Mouse (Mus musculus): ENCODE data around the gene Gtse1. TPM values are rescaled to one million over a fixed set of nuclear protein-coding genes. Genes with fewer than 3 reads are reported as not detected.

The Gtse1 gene
- polyA plus RNA-seq (2015; fragmentation: Nextera tagmentation; extraction: Ambion mirVana), result 8.4 and 9.8 TPM in 2 replicates

DNA sequence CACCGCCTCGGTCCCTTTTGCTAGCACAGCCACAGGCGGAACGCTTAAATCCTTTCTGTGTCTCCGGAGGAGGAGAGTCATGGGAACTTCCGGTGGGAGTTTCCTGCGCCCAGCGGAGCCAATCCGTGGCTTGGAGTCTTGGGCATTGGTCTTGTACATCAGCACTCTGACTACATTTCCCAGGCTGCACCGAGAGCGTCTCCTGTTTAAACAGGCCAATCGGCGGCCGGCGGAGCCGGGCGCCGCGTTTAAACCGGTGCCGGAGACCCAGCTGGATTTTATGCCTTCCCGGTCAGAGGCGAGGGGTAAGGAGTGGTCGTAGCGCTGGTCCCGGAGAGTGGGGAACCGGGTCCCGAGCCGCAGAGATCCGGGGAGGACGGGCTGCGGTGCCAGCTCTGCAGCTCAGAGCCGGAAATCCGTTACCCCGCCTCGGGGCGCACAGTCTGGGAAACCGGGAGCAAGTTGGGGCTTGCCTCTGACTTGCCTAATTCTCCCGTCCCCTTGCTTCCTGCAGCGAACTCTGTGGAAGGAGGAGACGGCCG is at the start of gene Gtse1:
TSS of gene Gtse1 (plus strand) at position 256 of the 542 bp plus-strand sequence.

DNA sequence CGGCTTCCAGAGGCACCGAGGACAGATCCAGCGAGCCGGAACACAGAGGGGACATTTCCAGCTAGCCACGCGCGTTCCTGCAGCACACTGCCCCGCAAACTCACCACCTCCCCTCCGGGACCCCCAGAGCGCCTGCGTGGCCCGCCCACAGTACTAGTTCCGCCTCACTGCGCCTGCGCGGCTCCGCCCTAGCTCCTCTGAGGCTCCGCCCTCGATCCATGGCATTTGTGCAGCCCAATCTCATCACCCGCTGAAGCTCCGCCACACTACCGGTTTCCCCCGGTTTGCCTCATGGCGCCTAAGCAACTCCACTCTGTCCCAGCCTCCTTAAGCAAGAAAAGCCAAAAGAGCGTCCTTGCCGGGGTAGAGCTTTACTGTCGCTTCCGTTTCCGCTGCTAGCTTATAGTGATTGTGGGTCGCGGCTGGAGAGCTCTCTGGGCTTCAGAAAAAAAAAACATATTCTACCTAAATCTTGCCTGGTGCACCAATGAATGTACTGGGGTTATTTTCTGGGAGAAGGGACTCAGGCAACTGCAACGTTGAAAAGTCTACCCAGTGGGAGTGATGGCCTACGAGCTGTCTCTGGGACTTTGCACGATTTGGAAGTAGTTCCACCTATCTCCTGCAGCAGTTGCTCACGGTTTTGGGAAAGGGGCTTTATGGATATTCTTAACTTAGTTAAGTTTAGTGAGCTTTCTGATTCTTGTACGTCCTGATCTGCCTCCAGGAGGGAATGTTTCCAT is 47.8 kb upstream of the Gtse1 start, which contains the start of gene Cdpf1:
TSS of gene Cdpf1 (minus strand) at position 163 of the 743 bp plus-strand sequence.

DNA sequence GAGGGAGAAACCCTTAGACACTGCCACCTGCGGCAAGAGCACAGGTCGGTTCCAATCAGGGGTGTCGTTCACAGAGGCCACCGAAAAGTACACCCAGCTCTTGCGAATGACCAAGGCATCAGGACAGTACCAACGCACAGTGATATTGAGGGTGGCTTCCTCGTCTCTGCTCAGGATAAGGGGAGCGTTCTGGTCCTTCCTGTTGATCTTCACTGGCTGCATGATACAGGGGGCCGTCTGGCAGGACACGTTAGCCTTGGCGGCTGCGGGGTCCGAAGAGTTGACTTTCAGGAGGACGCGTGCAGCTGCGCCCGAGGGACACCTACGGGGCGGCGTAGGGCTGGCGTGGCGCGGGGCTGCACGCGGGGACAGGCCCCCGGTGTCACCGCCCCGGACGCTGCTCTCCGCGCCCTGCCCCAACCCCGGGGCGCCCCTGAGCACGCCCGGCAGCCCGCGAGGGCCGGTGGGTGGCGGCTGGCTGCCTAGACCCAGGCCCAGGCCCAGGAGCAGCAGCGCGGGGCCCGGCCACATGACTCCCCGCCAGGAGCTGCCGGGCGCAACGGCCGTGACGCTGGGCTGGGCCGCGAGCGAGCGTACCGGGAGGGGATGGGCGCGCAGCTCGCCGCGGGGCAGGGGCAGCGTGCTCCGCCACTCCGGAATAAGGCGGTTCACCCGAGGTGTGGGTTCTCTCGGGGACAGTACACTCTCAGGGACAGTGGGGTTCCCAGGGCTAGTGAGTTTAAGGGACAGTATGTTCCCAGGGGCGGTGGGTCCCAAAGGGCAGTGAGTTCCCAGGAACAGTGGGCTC is 38.1 kb upstream of the Gtse1 start, which contains the start of gene Pkdrej:
TSS of gene Pkdrej (minus strand) at position 532 of the 808 bp plus-strand sequence.

DNA sequence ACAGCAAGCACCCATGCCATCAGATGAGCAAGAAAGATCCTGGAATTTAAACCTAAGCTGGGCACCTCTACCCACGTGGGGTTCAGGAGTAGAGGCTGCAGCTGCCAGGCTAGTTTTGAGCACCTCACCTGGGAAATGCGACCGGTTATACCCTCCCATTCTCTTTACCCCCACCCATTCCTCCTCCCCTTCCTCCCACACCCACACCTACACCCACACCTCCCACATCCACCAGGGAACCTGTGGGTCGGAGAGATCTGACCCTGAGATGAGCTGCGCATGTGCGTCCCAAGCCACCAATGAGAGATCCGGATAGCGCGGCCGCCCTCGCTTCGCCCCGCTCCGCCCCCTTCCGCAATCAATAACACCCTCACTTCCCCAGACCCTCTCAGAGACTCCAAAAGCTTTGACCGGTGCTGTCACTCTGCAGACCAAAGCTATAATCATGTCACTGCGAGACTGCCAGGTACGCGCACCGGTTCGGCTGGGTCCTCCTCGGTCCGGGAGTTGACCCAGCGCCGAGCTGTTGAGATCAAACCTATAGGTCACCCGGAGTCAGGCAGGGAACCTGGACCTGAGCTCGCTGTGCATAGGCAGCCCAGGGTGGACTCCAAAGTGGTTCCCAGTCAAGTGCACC is 27.5 kb upstream of the Gtse1 start, which contains the start of gene Ttc38:
TSS of gene Ttc38 (plus strand) at position 353 of the 637 bp plus-strand sequence.

DNA sequence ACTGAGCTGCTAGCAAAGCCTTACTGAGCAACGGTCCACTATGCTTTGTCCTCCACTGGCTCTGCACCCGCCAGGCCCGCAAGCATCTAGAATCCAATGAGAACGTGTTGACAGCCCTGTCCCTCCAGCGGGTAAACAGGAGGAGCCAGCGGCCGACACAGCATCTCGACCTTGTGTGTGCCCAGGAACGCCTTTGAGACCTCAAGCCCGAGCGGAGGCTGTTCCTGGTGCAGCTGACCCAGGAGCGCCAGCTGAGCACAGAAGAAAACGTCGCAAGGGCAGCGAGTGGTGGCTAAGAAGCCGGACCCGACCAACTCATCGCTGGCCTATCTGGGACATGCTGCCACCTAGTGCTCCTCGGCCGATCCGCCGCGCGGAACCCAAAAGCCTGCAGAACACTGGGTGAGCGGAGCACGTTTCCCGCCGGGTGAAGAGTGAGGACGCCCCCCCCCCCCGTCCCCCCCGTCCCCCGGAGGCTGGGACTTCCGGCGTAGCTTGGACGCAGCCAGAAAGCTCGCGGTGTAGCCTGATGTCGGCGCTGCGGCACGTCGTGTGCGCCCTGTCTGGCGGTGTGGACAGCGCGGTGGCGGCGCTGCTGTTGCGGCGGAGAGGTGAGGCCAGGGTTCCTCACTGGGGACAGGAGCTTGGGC is 19.4 kb downstream of the Gtse1 start, which contains the start of gene Trmu:
TSS of gene Trmu (plus strand) at position 465 of the 650 bp plus-strand sequence.

Other genes starting within 250 kb of the Gtse1 start
- 4.0 and 4.1 TPM in 2 replicates for gene Ppara, start 124.8 kb upstream of the Gtse1 start, polyA plus RNA-seq (2015; fragmentation: Nextera tagmentation; extraction: Ambion mirVana)
- 33.1 and 42.3 TPM in 2 replicates for gene Cdpf1, start 48.0 kb upstream of the Gtse1 start, polyA plus RNA-seq (2015; fragmentation: Nextera tagmentation; extraction: Ambion mirVana)
- gene Pkdrej, start 38.0 kb upstream of the Gtse1 start, polyA plus RNA-seq (2015; fragmentation: Nextera tagmentation; extraction: Ambion mirVana), result 0.10 and 0.15 TPM in 2 replicates
- gene Ttc38, start 27.4 kb upstream of the Gtse1 start, polyA plus RNA-seq (2015; fragmentation: Nextera tagmentation; extraction: Ambion mirVana), result 8.6 and 9.4 TPM in 2 replicates
- 20.4 and 22.3 TPM in 2 replicates for gene Trmu, start 19.6 kb downstream of the Gtse1 start, polyA plus RNA-seq (2015; fragmentation: Nextera tagmentation; extraction: Ambion mirVana)
- gene Celsr1, start 174.0 kb downstream of the Gtse1 start, polyA plus RNA-seq (2015; fragmentation: Nextera tagmentation; extraction: Ambion mirVana), result 0.23 and 0.25 TPM in 2 replicates
- gene Gramd4, start 197.9 kb downstream of the Gtse1 start, polyA plus RNA-seq (2015; fragmentation: Nextera tagmentation; extraction: Ambion mirVana), result 5.8 and 6.5 TPM in 2 replicates

Measured in urinary bladder, postnatal 0 days (tissue).